ENCODE assay signal across 10 mouse cellular contexts in genomic region chr4:129743494-129743893, GRCm38 (mm10). TPM values are rescaled to one million over a fixed set of nuclear protein-coding genes. Genes with fewer than 3 reads are reported as not detected.
DNase-seq lines count a peak whose midpoint lies in the region; ATAC-seq lines count a peak whose summit lies in the region.
"Had no signal": no experiment of that assay in that cellular context is flagged by ENCODE, and none has a peak within 500 bp of the region (broad histone marks: within the 10 kb centered on the region; RNA-seq: fewer than 3 reads in every experiment).

No protein-coding gene starts in this region.

- intact Hi-C loops in heart, postnatal 14 days (cut with DNase I), result loop anchor here (5.0 kb wide), 2 partner anchors 41 to 79 kb away; no protein-coding TSS in a partner anchor

- peak overlapping the region; percentile 64 for H3K4me2 ChIP-seq in heart, embryonic 12.5 days
- peak overlapping the region; percentile 71 for H3K4me2 ChIP-seq in hindbrain, embryonic 14.5 days (replicated peaks)
- H3K4me2 ChIP-seq in midbrain, embryonic 15.5 days, result peak overlapping the region; percentile 75

- no peaks in the 10 kb centered on the region for H3K27me3 ChIP-seq in heart, embryonic 12.5 days (replicated peaks)
- no peaks in the 10 kb centered on the region for H3K27me3 ChIP-seq in hindbrain, embryonic 14.5 days (ENCODE audit: control insufficient read depth, insufficient read depth, low read length)
- H3K27me3 ChIP-seq in midbrain, embryonic 15.5 days (replicated peaks), result no peaks in the 10 kb centered on the region
- H3K27me3 ChIP-seq: Patski had no signal

- peaks cover 20% of the 10 kb centered on the region for H3K4me1 ChIP-seq in heart, embryonic 12.5 days (replicated peaks)
- H3K4me1 ChIP-seq in hindbrain, embryonic 14.5 days (replicated peaks; ENCODE audit: control insufficient read depth, insufficient read depth, low read length), result peaks cover 29% of the 10 kb centered on the region
- peaks cover 30% of the 10 kb centered on the region for H3K4me1 ChIP-seq in midbrain, embryonic 15.5 days

- H3K4me3 ChIP-seq in heart, embryonic 12.5 days, result peak overlapping the region; percentile 95
- H3K4me3 ChIP-seq in hindbrain, embryonic 14.5 days (replicated peaks; ENCODE audit: low read length), result peak overlapping the region; percentile 99
- peak overlapping the region; percentile 84 for H3K4me3 ChIP-seq in midbrain, embryonic 15.5 days

- no peak for ATAC-seq in heart, embryonic 12.5 days (ENCODE audit: insufficient number of reproducible peaks, low FRiP score)
- ATAC-seq in hindbrain, embryonic 14.5 days (ENCODE audit: low FRiP score), result no peak
- ATAC-seq in midbrain, embryonic 15.5 days (replicated peaks), result no peak
- no peak for ATAC-seq in cerebellum, adult (ENCODE audit: insufficient number of reproducible peaks, low FRiP score, low TSS enrichment)

- H3K9ac ChIP-seq in heart, embryonic 12.5 days, result peak overlapping the region; percentile 100
- H3K9ac ChIP-seq in hindbrain, embryonic 14.5 days, result peak overlapping the region; percentile 99
- H3K9ac ChIP-seq in midbrain, embryonic 15.5 days, result peak overlapping the region; percentile 90; the same call in 1 of the 2 replicates

- peak overlapping the region; percentile 98 for H3K27ac ChIP-seq in heart, embryonic 12.5 days (ENCODE audit: poor library complexity, severe bottlenecking)
- peak overlapping the region; percentile 99 for H3K27ac ChIP-seq in hindbrain, embryonic 14.5 days
- H3K27ac ChIP-seq in midbrain, embryonic 15.5 days, result peak overlapping the region; percentile 99

- WGBS in heart, embryonic 12.5 days, result 53% methylated on average over 2 of the region's 2 CpGs
- WGBS in hindbrain, embryonic 14.5 days, result 41% methylated on average over 2 of the region's 2 CpGs
- WGBS in midbrain, embryonic 15.5 days, result 53% methylated on average over 2 of the region's 2 CpGs

- peaks cover 9% of the 10 kb centered on the region for H3K36me3 ChIP-seq in heart, embryonic 12.5 days
- no peaks in the 10 kb centered on the region; the same call in 1 of the 2 replicates for H3K36me3 ChIP-seq in hindbrain, embryonic 14.5 days (replicated peaks; ENCODE audit: control insufficient read depth, insufficient read depth)
- H3K36me3 ChIP-seq in midbrain, embryonic 15.5 days (replicated peaks), result no peaks in the 10 kb centered on the region

- DNase-seq in heart, postnatal 14 days, result no peak
- peak; percentile 32 for DNase-seq in Muller cell, postnatal 12 days (ENCODE audit: inconsistent ontology term)
- no peak for DNase-seq in hindbrain, embryonic 14.5 days (ENCODE audit: low spot score)
- no peak for DNase-seq in right cerebral cortex, adult 2 months (ENCODE audit: low spot score in 2 of 2)
- DNase-seq in spleen, adult 12 weeks (ENCODE audit: low spot score), result no peak
- DNase-seq: right cerebral cortex, postnatal 4 days had no signal

- H3K9me3 ChIP-seq in heart, embryonic 12.5 days (replicated peaks), result no peaks in the 10 kb centered on the region
- H3K9me3 ChIP-seq in hindbrain, embryonic 14.5 days (ENCODE audit: control insufficient read depth, low read length), result no peaks in the 10 kb centered on the region
- no peaks in the 10 kb centered on the region for H3K9me3 ChIP-seq in midbrain, embryonic 15.5 days

RNA-seq across cellular contexts. Expression of gene Khdrbs1, which starts 1.4 kb away (rescaled TPM):
- polyA plus RNA-seq in heart, embryonic 12.5 days (2016; fragmentation: Nextera tagmentation; extraction: Ambion mirVana), result 106 and 108 TPM in 2 replicates
- total RNA-seq in heart, postnatal 14 days (2021), result 10 to 100 TPM; 44.2 to 49.3 TPM
- 120 and 125 TPM in 2 replicates for polyA plus RNA-seq in hindbrain, embryonic 14.5 days (2014; fragmentation: Nextera tagmentation; extraction: Ambion mirVana)
- 137 and 138 TPM in 2 replicates for polyA plus RNA-seq in midbrain, embryonic 15.5 days (2015; fragmentation: Nextera tagmentation; extraction: Ambion mirVana)

RNA-seq across cellular contexts. Expression of gene Tmem39b, which starts 46.9 kb away (rescaled TPM):
- 5.8 and 7.7 TPM in 2 replicates for polyA plus RNA-seq in heart, embryonic 12.5 days (2016; fragmentation: Nextera tagmentation; extraction: Ambion mirVana)
- 1 to 10 TPM; 4.8 to 5.3 TPM for total RNA-seq in heart, postnatal 14 days (2021)
- polyA plus RNA-seq in hindbrain, embryonic 14.5 days (2014; fragmentation: Nextera tagmentation; extraction: Ambion mirVana), result 25.6 and 29.5 TPM in 2 replicates
- polyA plus RNA-seq in midbrain, embryonic 15.5 days (2015; fragmentation: Nextera tagmentation; extraction: Ambion mirVana), result 18.1 and 20.9 TPM in 2 replicates
